Mouse (Mus musculus) forebrain, embryonic 15.5 days (tissue): Measurements from ENCODE around the gene Gm5072. TPM values are rescaled to one million over a fixed set of nuclear protein-coding genes. Genes with fewer than 3 reads are reported as not detected.
"Not testable (repeated sequence)": the region's sequence is repeated elsewhere in the genome, so short reads cannot be mapped to it uniquely, and the experiment has no call there.

Source experiments
- ATAC-seq: fragments of 200-750 bp; cut with Nextera tagmentation; replicated peaks from 2 replicates; pipeline ENCODE4 v1.8.0; 2017; ENCODE audit warnings: mild to moderate bottlenecking, moderate TSS enrichment, moderate library complexity
- H3K27ac ChIP-seq: fragments of 300-500 bp; sonication (generic); replicated peaks from 2 replicates; pipeline ENCODE4 v1.5.1; 2015; ENCODE audit warnings: mild to moderate bottlenecking, inconsistent platforms
- H3K27me3 ChIP-seq: fragments of 300-500 bp; sonication (generic); 2 replicates; pipeline ENCODE4 v1.6.1; 2015; ENCODE audit warnings: inconsistent platforms
- H3K36me3 ChIP-seq: fragments of 300-500 bp; sonication (generic); 2 replicates; pipeline ENCODE4 v1.6.1; 2015; ENCODE audit warnings: mild to moderate bottlenecking, inconsistent platforms
- H3K4me1 ChIP-seq: fragments of 300-500 bp; sonication (generic); 2 replicates; pipeline ENCODE4 v1.6.1; 2015; ENCODE audit warnings: inconsistent platforms
- H3K4me2 ChIP-seq: fragments of 300-500 bp; sonication (generic); replicated peaks from 2 replicates; pipeline ENCODE4 v1.6.1; 2015; ENCODE audit warnings: mild to moderate bottlenecking, inconsistent platforms
- H3K4me3 ChIP-seq: fragments of 300-500 bp; sonication (generic); 2 replicates; pipeline ENCODE4 v1.5.1; 2015; ENCODE audit warnings: mild to moderate bottlenecking, inconsistent platforms
- H3K9ac ChIP-seq: fragments of 300-500 bp; sonication (generic); replicated peaks from 2 replicates; pipeline ENCODE4 v1.6.1; 2015; ENCODE audit warnings: mild to moderate bottlenecking, inconsistent platforms
- H3K9me3 ChIP-seq: fragments of 300-500 bp; sonication (generic); 2 replicates; pipeline ENCODE4 v1.6.1; 2016; ENCODE audit warnings: inconsistent platforms
- WGBS: fragments of 180-500 bp; shearing (Covaris S2); methylation state at CpG from one replicate; pipeline ENCODE4 v1.1.7; 2015; ENCODE audit warnings: mixed read lengths; 5-methylcytosine and 5-hydroxymethylcytosine counted together
- polyA plus RNA-seq: library from polyadenylated mRNA; unstranded; fragments of >200 nt; fragmentation: Nextera tagmentation; extraction: Ambion mirVana; gene quantifications from 2 replicates; pipeline ENCODE4 v1.2.1, GENCODE M21; 2015

The Gm5072 gene
- polyA plus RNA-seq, result not detected in 2 replicates

- not testable (repeated sequence) for H3K36me3 ChIP-seq, H3K27ac ChIP-seq, H3K4me3 ChIP-seq, H3K9me3 ChIP-seq, ATAC-seq, H3K4me1 ChIP-seq, H3K27me3 ChIP-seq, H3K4me2 ChIP-seq, H3K9ac ChIP-seq
- WGBS, result no CpG with 5 or more reads among the region's 5 CpGs
Observed at GRCm38 (mm10) chrX:91392200-91392599, at the start of gene Gm5072. Gm5072 (plus strand) TSS chrX:91392500.

Other genes with a start within 250 kb of the Gm5072 start
- not detected in 2 replicates for gene Mageb2, start 60.8 kb upstream of the Gm5072 start, polyA plus RNA-seq
- gene Gm8914, start 87.6 kb downstream of the Gm5072 start, polyA plus RNA-seq, result not detected in 2 replicates
- not detected in 2 replicates for gene 1700084M14Rik, start 183.4 kb downstream of the Gm5072 start, polyA plus RNA-seq
- not detected in 2 replicates for gene Gm14781, start 239.7 kb downstream of the Gm5072 start, polyA plus RNA-seq